Mouse (Mus musculus) lung, adult 2 months (tissue): ENCODE measurements around the gene Gm49396.

ENCODE experiments used
- CTCF ChIP-seq: fragments of 200-500 bp; IDR thresholded peaks from 2 replicates; pipeline ENCODE4 v1.5.1; 2011; ENCODE audit warnings: mild to moderate bottlenecking, low read length, control low read depth; ENCODE audit not compliant: insufficient read depth
- POLR2A ChIP-seq: fragments of 200-500 bp; IDR thresholded peaks from 2 replicates; pipeline ENCODE4 v1.6.1; 2011; ENCODE audit warnings: low read depth, mild to moderate bottlenecking, control low read depth, low read length, borderline replicate concordance; ENCODE audit errors: extremely low read depth

DNA sequence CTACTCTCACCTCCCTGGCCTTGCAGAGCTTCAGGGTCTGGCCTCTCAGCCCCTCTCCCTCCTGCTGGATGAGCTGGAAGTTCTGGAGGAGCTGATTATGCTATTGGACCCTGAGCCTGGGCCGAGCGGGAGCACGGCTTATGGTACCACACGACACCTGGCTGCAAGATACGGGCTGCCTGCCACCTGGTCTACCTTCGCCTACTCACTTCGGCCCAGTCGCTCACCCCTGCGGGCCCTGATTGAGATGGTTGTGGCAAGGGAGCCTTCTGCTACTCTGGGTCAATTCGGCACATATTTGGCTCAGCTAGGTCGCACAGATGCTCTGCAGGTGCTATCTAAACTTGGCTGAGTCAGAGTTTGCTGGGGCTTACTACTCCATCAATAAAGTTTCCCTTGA lies 4.4 kb downstream of the Gm49396 start:
- TF ChIP-seq CTCF: no peak
- TF ChIP-seq POLR2A: no peak
